Mouse (Mus musculus): ENCODE data around the gene Copa.

DNA sequence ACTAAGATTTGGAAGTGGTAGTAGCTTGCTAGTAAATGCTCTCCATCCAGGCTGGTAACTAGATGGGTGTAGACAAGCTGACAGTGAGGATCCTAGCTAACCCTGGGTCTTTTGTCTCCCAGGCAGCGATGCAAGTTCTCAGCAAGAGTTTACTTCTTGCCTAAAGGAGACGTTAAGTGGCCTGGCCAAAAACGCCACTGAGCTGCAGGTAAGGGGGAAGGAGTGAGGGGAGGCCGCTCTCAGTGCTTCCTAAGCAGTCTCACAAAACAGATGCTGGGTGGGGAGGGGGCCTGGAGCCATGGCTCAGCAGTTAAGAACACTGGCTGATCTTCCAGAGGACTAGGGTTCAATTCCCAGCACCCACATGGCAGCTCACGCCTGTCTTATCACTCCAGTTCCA, 47.5 kb downstream of the Copa start:
- TF ChIP-seq CTCF (conservative IDR thresholded peaks at IDR 0.05; ENCODE audit: low read length) (no peak), NANOG (IDR thresholded peaks at IDR 0.05; ENCODE audit: borderline replicate concordance, low read length) (no peak)

All from E14TG2a.4 (cell line).